Mouse (Mus musculus) thymus, adult 2 months (tissue): Measurements from ENCODE around the gene Sned1. TPM values are rescaled to one million over a fixed set of nuclear protein-coding genes. Genes with fewer than 3 reads are reported as not detected.

Experiments
- DNase-seq: peaks from one replicate; pipeline ENCODE4 v3.0.0; 2021
- H3K27ac ChIP-seq: fragments of 200-500 bp; 2 replicates; pipeline ENCODE4 v1.5.1; 2012; ENCODE audit warnings: low read length, control low read depth; ENCODE audit not compliant: control insufficient read depth, insufficient read depth
- H3K27me3 ChIP-seq: fragments of 200-500 bp; 2 replicates; pipeline ENCODE4 v1.6.1; 2012; ENCODE audit warnings: mild to moderate bottlenecking, low read length, moderate library complexity, mixed read lengths; ENCODE audit not compliant: control insufficient read depth, insufficient read depth
- H3K36me3 ChIP-seq: fragments of 200-500 bp; 2 replicates; pipeline ENCODE4 v1.6.1; 2012; ENCODE audit warnings: mild to moderate bottlenecking, low read length, moderate library complexity; ENCODE audit not compliant: control insufficient read depth, insufficient read depth
- H3K4me1 ChIP-seq: fragments of 200-500 bp; replicated peaks from 2 replicates; pipeline ENCODE4 v1.6.1; 2012; ENCODE audit warnings: low read length; ENCODE audit not compliant: control insufficient read depth, insufficient read depth
- H3K4me3 ChIP-seq: fragments of 200-500 bp; 2 replicates; pipeline ENCODE4 v1.5.1; 2012; ENCODE audit warnings: mild to moderate bottlenecking, low read length, control low read depth, moderate library complexity; ENCODE audit not compliant: control insufficient read depth, insufficient read depth
- CTCF ChIP-seq: fragments of 200-500 bp; IDR thresholded peaks from 2 replicates; pipeline ENCODE4 v1.5.1; 2012; ENCODE audit warnings: mild to moderate bottlenecking, control low read depth, low read length, moderate library complexity, borderline replicate concordance; ENCODE audit not compliant: control insufficient read depth, poor library complexity, insufficient read depth; ENCODE audit errors: extremely low read depth
- POLR2A ChIP-seq: fragments of 200-500 bp; IDR thresholded peaks from 2 replicates; pipeline ENCODE4 v1.6.1; 2012; ENCODE audit warnings: mild to moderate bottlenecking, low read length, control low read depth, moderate library complexity; ENCODE audit not compliant: control insufficient read depth, poor library complexity, insufficient read depth; ENCODE audit errors: extremely low read depth
- WGBS: fragments of 180-500 bp; shearing (Covaris S2); methylation state at CpG from one replicate; pipeline ENCODE4 v1.1.7; 2018; 5-methylcytosine and 5-hydroxymethylcytosine counted together
- polyA plus RNA-seq: library from polyadenylated mRNA; depleted of rRNA; stranded (reverse); fragments of >200 nt; gene quantifications from 2 replicates; pipeline ENCODE4 v1.2.3, GENCODE M21; 2012

Gene Sned1
- polyA plus RNA-seq, 1 experiment = 3.8 TPM

DNA sequence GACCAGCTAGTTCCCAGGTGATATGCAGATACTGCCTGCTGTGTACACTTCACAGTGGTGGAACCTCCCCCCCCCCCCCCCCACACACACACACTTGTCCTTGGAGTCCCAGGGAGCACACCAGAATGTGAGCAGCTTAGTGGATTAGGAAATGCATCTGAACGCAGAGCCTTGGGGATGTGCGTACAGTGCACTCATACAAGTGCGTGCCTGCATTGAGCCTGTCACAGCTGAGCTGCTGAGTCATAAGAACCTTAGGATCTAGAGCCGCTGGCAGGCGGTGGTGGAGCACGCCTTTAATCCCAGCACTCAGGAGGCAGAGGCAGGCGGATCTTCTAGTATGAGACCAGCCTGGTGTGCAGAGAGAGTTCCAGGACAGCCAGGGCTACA lies 7.7 kb upstream of the Sned1 start:
- no peaks in the 10 kb centered on the region for H3K27me3 ChIP-seq
- no peaks in the 10 kb centered on the region for H3K4me1 ChIP-seq
- H3K27ac ChIP-seq = no peak overlapping the region
- H3K36me3 ChIP-seq = no peaks in the 10 kb centered on the region
- WGBS = 96% methylated on average over 7 of the region's 7 CpGs
- no peak overlapping the region for H3K4me3 ChIP-seq
- DNase-seq = no peak
- no peak for TF ChIP-seq CTCF
- TF ChIP-seq POLR2A = no peak

DNA sequence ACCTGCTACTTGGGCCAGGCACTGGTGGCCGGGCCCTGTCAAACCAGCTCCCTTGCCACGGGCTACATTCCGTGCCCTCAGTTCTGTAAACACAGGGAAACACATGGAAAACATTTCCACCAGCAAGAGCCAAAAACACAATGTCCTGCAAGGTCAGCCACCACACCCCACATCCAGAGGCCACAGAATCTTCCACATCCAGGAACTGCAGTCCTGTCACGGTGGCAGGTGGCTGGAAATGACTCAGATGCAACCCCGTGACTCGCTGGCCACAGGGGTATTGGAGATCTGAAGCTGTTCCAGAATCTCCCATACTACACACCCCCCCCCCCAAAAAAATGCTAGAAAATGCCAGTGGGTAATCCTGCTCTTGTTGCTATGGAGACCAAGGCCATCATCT lies 6.4 kb upstream of the Sned1 start:
- no peak for DNase-seq
- Histone ChIP-seq H3K27ac (no peak overlapping the region), H3K4me3 (no peak overlapping the region), H3K36me3 (no peaks in the 10 kb centered on the region), H3K4me1 (no peaks in the 10 kb centered on the region), H3K27me3 (no peaks in the 10 kb centered on the region)
- WGBS = 89% methylated on average over 6 of the region's 6 CpGs
- TF ChIP-seq CTCF = no peak
- TF ChIP-seq POLR2A = no peak

DNA sequence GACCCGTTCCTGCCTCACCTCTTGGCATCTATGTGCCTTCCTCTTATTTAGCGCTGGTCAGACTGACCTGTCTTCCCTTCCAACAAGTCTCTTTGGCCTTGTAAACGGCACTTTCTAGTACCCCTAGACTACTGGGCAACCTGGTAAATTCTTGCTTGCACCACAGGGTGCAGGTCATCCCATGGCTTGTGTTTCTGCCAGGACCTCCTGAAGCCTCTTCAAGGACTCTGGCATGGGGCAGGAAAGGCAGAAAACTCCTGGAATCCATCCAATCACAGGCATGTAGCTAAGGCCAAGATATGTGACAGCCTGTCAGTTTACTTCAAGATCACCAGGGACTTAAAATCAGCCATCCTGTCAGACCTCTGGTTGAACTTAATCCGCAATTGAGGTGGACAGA lies 6.0 kb upstream of the Sned1 start:
- Histone ChIP-seq H3K27ac (no peak overlapping the region), H3K4me1 (no peaks in the 10 kb centered on the region), H3K4me3 (no peak overlapping the region), H3K27me3 (no peaks in the 10 kb centered on the region), H3K36me3 (no peaks in the 10 kb centered on the region)
- DNase-seq = no peak
- 89% methylated on average over 4 of the region's 4 CpGs for WGBS
- TF ChIP-seq POLR2A (no peak), CTCF (no peak)

DNA sequence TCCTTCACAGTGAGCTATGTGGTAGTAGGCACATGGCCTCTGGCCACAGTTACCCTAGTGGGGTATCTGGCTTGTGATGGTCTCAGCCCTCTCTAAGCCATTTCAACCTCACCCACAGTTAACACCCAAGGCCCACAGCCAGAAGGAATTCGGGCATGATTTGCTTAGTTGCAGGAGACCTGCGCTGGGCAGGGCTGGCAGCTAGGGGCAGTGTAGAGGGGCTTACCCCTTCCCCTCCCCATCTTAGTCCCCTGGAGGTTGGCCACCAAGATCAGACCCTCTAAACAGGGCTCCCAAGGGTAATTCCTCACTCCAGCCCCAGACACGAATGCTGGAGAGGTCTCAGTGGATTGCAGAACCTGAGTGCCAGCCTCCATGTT lies 894 bp downstream of the Sned1 start:
- TF ChIP-seq POLR2A = no peak
- TF ChIP-seq CTCF = no peak
- H3K4me3 ChIP-seq = no peak overlapping the region
- no peaks in the 10 kb centered on the region for H3K36me3 ChIP-seq
- no peak for DNase-seq
- no peaks in the 10 kb centered on the region for H3K4me1 ChIP-seq
- WGBS = 24% methylated on average over 3 of the region's 3 CpGs
- peaks cover 3% of the 10 kb centered on the region; the same call in 1 of the 2 replicates for H3K27me3 ChIP-seq
- H3K27ac ChIP-seq = no peak overlapping the region

DNA sequence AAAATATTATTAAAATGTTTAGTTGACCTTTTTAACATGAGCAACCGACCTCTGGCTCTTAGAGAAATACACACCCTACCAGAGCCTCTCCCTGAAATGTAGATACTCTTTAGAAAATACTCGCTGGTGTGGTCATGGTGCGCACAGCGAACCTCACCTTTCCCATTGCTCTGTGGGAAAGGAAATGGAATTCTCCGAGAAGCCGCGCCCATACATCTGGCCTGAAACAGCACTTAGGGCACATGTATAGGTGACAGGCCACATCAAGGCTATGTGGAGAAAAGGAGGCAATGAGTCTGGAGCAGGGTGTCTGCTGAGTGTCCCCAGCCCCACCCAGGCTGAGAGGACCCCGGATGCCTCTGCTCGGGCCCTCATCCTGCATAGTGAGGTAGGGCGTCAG lies 2.0 kb downstream of the Sned1 start:
- TF ChIP-seq POLR2A (no peak), CTCF (no peak)
- no peak for DNase-seq
- Histone ChIP-seq H3K4me1 (no peaks in the 10 kb centered on the region), H3K36me3 (no peaks in the 10 kb centered on the region), H3K27ac (no peak overlapping the region), H3K27me3 (peaks cover 3% of the 10 kb centered on the region; the same call in 1 of the 2 replicates), H3K4me3 (no peak overlapping the region)
- 97% methylated on average over 10 of the region's 10 CpGs for WGBS

DNA sequence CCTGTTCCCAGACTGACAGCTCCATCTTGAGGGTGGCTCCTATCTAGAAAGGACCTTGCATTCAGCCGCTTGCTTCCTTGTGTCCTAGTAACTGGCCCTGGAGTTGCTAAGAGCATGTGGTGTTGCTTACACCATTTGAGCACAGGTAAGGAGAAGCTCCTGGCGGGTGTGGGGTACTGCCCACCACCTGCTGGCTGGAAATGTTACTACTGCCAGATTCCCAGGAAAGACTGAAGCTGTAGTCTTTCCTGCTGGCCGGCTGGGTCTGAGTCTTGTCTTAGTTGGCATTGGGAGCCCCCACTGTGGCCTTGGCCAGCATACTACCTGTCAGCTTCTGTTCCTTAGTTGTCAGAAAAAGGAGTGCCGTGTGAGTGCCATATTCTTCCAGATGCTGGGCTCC lies 2.6 kb downstream of the Sned1 start:
- no peak overlapping the region for H3K27ac ChIP-seq
- no peaks in the 10 kb centered on the region for H3K36me3 ChIP-seq
- no peak overlapping the region for H3K4me3 ChIP-seq
- peaks cover 3% of the 10 kb centered on the region; the same call in 1 of the 2 replicates for H3K27me3 ChIP-seq
- no peak for TF ChIP-seq POLR2A
- TF ChIP-seq CTCF = no peak
- DNase-seq = no peak
- no peaks in the 10 kb centered on the region for H3K4me1 ChIP-seq
- 83% methylated on average over 4 of the region's 4 CpGs for WGBS

DNA sequence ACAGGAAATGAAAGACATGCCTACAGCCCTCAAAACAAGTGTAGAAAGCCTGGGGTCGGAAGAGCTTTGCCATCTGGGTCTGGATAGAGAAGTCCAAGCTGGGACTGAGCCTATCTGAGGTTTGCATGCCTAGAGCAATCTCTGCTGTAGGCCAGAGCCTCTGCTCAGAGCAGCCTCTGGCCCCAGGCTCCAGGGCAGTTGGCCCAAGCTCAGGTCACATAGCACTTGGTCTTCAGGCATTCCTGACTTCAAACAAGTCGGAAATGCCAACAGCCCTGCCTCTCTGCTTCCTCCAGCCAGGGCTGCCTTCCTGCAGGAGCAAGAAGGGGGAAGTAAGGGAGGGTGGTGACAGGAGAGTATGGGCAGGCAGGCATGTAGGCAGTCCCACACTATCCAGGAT lies 10.3 kb downstream of the Sned1 start:
- Histone ChIP-seq H3K36me3 (no peaks in the 10 kb centered on the region), H3K27ac (no peak overlapping the region), H3K27me3 (no peaks in the 10 kb centered on the region), H3K4me1 (no peaks in the 10 kb centered on the region), H3K4me3 (no peak overlapping the region)
- TF ChIP-seq POLR2A (no peak), CTCF (no peak)
- WGBS = 63% methylated on average over 2 of the region's 2 CpGs
- DNase-seq = no peak
